Mouse (Mus musculus): ENCODE results near the gene I830077J02Rik.
"Not testable (repeated sequence)": the region's sequence is repeated elsewhere in the genome, so short reads cannot be mapped to it uniquely, and the experiment has no call there.

The I830077J02Rik gene

DNA sequence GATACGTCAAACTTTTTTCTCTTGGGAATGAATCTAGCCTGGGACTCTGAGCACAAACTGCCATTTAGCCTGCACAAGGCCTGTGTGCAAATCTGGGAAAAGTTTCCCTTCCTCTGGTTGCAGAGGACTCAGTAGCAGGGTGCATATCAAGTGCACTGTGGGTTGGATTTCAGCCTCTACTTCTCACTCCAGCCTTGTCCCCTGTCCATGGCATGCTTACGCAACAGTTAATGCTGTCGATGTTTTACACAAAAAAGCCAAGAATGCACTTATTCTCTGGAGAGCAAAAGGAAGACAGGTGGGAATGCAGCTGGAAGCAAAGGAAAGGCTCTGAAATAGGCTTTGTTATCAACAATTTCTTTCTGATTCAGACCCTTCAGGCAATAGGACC is 14.1 kb downstream of the I830077J02Rik start:
- no peak for DNase-seq (ENCODE audit: low read depth, low spot score)

DNA sequence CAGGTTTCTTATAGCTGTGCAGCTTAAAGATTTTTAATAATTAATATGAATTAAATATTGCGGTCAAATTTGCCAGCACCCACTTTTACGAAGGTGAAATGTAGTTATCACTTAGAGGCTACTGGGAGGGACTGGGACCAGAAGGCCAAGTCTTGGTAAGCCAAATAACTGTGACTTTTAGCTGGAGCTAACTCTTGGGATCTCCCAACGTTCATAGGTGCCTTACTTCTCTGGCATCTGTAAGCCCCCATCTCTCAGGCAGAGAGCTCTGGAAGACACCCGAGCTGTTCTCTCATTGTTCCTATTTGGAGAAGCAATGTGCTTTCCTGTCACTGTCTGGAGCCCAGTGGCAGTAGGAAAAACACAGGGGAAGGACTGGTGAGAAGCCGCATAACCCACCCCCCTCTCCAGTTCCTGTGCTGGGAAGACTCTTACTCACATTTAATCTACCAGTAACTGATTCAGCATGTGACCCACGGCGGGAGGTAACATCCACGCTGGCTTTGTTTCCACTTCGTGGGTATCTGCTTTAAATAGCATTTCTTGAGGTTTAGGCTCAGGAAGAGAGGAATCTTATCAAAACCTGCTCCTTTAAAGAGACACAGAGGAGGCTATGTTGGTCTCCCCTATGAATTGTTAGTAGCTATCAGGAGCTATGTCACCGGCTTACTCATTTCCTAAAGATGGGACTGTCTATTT is 14.7 kb downstream of the I830077J02Rik start:
- no peak for DNase-seq (ENCODE audit: low read depth, low spot score)

DNA sequence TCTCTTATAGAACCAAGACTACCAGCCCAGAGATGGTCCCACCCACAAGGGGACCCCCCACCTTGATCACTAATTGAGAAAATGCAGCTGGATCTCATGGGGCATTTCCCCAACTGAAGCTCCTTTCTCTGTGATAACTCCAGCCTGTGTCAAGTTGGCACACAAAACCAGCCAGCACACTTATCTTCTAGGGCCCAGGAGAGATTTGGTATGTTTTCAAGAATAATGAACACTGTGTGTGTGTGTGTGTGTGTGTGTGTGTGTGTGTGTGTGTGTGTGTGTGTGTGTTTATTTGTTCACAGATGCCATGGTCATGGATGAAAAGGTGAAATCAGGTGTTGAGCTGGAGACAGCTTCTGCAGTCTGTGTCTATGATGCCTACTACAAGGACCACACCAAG is 16.0 kb downstream of the I830077J02Rik start:
- not testable (repeated sequence) for DNase-seq (ENCODE audit: low read depth, low spot score)

GRCm38 (mm10) chr3:105915281-105915680 is 17.2 kb downstream of the I830077J02Rik start:
- DNase-seq (ENCODE audit: low read depth, low spot score) = no peak

DNA sequence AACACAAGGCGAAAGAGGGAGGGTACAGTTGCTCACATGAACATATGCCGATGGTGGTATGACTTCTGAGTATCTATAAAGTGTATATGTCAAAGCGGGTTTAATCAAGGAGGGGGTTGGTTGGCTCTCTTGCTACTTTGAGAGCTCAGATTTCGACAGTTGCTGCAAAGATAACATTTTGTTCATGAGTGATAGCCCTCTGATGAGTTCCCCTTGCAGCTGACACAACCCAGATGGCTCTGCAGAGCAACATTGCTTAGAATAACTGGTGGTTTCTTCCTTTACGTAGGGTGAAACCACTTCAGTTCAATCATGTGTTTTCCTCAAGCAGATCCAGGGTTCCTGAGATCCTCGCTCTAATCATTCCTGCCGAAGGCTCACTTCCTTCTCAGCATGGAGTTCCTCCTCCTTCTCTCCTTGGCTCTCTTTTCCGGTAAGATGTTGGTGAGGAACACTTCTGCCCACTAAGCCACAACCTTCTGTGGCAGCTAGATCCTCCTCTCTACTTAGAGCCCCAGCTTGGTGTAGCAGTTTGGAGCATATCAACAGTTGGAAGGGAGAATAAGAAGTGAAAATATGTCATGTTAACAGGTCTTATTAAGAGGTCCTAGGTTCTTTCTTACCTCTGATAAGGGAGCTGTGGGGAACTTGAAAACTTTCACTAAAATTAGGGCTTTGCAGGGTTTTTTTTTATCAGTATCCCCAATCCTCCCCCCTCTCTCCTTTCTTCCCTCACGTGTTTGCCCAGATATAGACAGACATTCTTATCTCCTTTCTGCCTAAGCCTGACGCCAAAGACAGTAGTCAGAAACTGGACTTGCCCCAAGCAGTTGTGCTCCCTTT is 18.4 kb downstream of the I830077J02Rik start:
- DNase-seq (ENCODE audit: low read depth, low spot score) = no peak

GRCm38 (mm10) chr3:105912097-105912880 is 20.2 kb downstream of the I830077J02Rik start:
- DNase-seq (ENCODE audit: low read depth, low spot score) = no peak

DNA sequence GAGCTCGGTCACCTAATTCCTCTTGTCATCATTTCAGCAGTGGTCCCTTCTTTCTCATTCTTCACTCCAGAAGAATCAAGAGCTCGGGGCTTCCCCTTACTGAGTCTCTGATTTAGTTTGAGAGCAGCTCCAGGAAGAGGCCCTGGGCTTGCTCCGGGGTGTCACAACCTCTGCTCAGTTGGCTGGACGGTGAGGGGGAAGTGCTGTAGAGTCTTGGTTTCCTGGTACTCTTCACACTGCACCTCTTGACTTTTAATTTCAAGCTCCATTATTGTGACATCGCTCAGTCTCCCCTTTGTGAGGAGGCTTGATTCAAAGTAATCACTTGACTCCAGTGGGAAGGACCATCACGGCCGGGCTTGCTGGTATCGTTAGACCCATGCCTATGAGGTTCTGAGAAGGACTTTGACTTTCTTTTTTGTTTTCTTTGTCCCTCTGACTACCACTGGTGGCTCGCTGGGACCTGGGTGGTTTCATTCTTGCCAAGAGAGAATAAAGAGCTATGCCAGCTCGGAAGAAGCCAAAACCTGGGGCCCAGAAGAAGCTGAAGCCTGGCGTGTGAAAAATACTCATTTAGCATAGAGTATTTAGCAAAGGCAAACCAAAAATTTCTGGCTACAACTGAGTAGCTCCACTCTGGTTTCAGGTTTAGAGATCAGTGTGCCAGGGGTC is 21.8 kb downstream of the I830077J02Rik start:
- DNase-seq (ENCODE audit: low read depth, low spot score) = peak; percentile 62

GRCm38 (mm10) chr3:105908976-105909375 is 23.5 kb downstream of the I830077J02Rik start:
- no peak for DNase-seq (ENCODE audit: low read depth, low spot score)

DNA sequence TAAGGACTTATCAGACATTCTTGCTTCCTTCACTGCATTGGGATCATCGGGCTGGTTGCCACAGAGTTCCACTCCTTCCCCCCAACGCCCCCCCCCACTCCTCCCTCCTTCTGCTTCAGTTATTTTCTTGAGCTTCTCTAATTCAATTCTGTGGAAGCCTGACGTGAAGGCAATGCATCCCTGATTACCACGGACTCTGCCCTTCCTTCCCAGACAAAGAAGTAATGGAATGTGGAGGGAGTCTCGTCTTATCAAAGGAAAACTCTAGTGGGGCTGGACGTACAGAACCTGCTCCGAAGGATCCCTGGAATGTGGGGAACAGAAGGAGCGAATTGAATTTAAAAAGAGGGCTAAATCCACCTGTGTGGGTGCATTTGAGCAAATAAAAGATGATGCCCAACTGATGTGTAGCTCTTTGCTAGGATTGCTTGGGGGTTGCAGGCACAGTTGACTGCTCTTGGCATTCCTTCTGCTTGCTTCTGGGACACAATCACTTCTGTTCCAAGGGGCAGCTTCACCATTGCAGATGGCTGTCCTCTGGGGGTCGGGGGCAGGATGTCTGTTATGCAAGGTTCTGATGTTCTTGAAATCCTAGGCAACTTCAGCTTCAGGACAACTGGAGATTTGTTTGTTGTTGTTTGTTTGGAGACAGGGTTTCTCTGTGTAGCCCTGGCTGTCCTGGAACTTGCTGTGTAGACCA is 24.4 kb downstream of the I830077J02Rik start:
- DNase-seq (ENCODE audit: low read depth, low spot score) = no peak

DNA sequence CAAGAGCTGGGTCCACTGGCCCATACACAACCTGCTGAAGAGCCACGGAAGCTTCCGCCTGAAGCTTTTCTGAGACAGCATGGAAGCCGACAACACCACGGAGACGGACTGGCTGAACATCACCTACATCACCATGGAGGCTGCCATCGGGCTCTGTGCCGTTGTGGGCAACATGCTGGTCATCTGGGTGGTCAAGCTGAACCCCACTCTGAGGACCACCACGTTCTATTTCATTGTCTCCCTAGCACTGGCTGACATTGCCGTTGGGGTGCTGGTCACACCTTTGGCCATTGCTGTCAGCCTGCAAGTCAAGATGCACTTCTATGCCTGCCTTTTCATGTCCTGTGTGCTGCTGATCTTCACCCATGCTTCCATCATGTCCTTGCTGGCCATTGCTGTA is 27.7 kb downstream of the I830077J02Rik start:
- DNase-seq (ENCODE audit: low read depth, low spot score) = no peak

DNA sequence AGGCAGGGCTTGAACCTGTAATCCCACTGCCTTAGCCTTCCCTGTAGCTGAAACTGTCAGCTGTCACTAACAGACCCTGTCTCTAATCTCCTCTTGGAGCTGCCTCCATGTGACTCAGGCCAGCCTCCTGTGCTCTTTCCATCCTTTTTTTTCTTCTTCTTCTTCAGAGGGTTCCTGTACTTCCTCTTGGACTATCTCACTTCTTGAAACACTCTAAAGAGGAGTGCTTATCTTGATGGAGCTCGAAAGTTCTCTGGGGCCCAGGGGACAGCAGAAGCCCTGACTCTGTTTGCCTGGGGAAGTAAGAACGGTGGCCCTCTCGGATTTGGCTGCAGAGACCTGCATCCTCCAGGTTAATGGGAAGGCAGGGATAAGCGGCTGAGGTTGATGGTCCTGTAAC is 28.3 kb downstream of the I830077J02Rik start:
- no peak for DNase-seq (ENCODE audit: low read depth, low spot score)

GRCm38 (mm10) chr3:105901468-105901867 is 31.0 kb downstream of the I830077J02Rik start:
- no peak for DNase-seq (ENCODE audit: low read depth, low spot score)

- DNase-seq (ENCODE audit: low read depth, low spot score) = peak; percentile 49
These were observed 31.7 kb downstream of the I830077J02Rik start for GRCm38 (mm10) chr3:105900716-105901115.

DNA sequence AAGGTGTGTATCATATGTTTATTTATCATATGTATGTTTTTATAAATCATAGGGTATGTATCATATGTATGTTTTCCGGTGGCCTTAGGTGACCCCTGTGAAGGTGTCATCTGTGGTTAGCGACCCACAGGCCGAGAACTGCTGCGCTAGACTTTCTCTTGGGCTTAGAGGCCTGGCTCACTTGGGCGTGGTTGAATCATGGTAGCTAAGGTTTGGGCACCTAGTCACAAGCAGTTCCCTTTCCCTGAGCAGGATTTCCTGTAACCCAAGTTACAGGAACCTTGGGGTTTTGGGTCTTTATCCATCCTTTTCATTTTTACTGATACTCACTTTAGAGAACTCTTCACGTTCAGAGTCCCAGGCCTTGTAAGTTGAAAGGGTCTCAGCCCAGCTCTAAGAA is 32.2 kb downstream of the I830077J02Rik start:
- peak; percentile 50 for DNase-seq (ENCODE audit: low read depth, low spot score)

GRCm38 (mm10) chr3:105899394-105900147 is 32.9 kb downstream of the I830077J02Rik start:
- peak; percentile 85 for DNase-seq (ENCODE audit: low read depth, low spot score)

DNA sequence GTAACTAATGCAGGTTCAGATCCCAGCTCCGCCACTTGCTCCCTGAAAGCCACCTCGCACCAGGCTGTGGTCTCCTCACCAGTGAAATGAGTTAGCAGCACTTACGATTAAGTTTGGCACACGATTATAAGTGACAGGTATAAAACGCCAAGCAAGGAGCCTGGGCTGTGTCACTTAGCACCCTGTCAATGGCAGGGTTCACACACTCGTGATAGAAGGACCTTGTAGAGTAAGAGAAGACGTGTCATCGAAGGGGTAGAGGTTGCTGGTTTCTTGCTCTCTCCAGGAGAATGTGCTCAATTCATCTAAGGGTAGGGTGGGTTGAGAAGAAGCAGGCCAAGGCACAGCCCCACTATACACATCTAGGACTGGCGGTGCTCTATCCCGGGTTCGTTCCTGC is 33.6 kb downstream of the I830077J02Rik start:
- DNase-seq (ENCODE audit: low read depth, low spot score) = no peak

DNA sequence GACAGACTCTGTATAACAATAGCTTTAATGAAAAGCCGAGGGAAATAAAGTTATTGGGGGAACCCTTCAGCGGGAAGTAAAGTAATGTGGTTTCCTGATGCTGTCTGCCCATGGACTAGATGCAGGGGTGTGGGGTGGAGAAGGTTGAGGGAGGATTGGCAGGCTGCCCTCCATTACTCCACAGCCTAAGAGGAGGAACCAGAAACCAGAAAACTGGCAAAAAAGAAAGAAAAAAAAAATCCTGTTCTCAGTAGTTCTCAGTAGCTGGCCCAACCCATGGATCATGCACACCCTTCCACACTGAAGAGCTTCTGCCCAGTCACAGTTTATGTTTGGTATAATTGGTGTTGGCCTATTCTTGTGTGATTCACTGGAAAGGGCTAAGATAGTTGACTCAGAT is 34.1 kb downstream of the I830077J02Rik start:
- DNase-seq (ENCODE audit: low read depth, low spot score) = no peak

- no peak for DNase-seq (ENCODE audit: low read depth, low spot score)
These were observed 35.7 kb downstream of the I830077J02Rik start for GRCm38 (mm10) chr3:105896811-105897210.

GRCm38 (mm10) chr3:105894601-105895592 is 37.6 kb downstream of the I830077J02Rik start:
- DNase-seq (ENCODE audit: low read depth, low spot score) = peak; percentile 90

All from CD4-positive helper T cell, adult 2 months (primary cell).